ENCODE assay signal across 13 mouse cellular contexts in the genomic region with DNA sequence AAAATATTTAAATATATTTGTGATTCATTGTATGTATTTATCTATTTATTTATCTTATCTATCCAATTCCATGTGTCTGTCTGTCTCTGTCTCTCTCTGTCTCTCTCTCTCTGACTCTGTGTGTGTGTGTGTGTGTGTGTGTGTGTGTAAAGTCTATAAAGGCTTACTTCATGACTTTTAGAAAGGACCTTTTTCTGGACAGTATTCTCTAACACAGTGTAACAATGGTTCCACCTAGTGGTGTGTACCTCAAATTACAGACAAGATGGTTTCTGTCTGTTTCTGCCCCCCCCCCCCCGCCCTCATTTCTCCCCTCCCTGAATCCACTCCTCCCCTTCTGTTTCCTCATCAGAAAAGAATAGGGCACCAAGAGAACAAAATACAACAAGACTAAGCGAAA. TPM values are rescaled to one million over a fixed set of nuclear protein-coding genes. Genes with fewer than 3 reads are reported as not detected.
DNase-seq lines count a peak whose midpoint lies in the region; ATAC-seq and TF ChIP-seq lines count a peak whose summit lies in the region.
"Had no signal": no experiment of that assay in that cellular context is flagged by ENCODE, and none has a peak within 500 bp of the region (broad histone marks: within the 10 kb centered on the region; RNA-seq: fewer than 3 reads in every experiment).

No protein-coding gene starts in this region.

- H3K9ac ChIP-seq in MEL (ENCODE audit: control insufficient read depth, low read depth, low read length, poor library complexity, severe bottlenecking) = no peak overlapping the region
- H3K9ac ChIP-seq in midbrain, embryonic 16.5 days (ENCODE audit: low read depth, low read length) = no peak overlapping the region
- H3K9ac ChIP-seq: forebrain, embryonic 15.5 days; limb, embryonic 15.5 days; neural tube, embryonic 12.5 days had no signal

- peak; percentile 17 to 58; a peak in 1 of 4 replicates for ATAC-seq in hematopoietic stem cell, adult 5-6 weeks (replicated peaks in 1 of 2; ENCODE audit: insufficient read depth in 1 of 2, low FRiP score in 2 of 2, low TSS enrichment in 1 of 2, low read depth in 1 of 2, poor library complexity in 2 of 2, severe bottlenecking in 2 of 2)
- peak; percentile 48; the same call in 1 of the 2 replicates for ATAC-seq in neutrophil, adult 5-6 weeks (ENCODE audit: extremely low read depth, insufficient number of reproducible peaks, low FRiP score, poor library complexity, severe bottlenecking)
- ATAC-seq in midbrain, embryonic 16.5 days = no peak
- ATAC-seq: forebrain, embryonic 15.5 days had no signal

- peaks cover 13% of the 10 kb centered on the region for H3K79me2 ChIP-seq in MEL (ENCODE audit: control insufficient read depth, insufficient read depth, low read length, poor library complexity)

- no peak for TF ChIP-seq EP300 in MEL (IDR thresholded peaks at IDR 0.05; ENCODE audit: low read depth in 1 of 2, low read length in 2 of 2)

- H3K4me3 ChIP-seq in MEL (ENCODE audit: control insufficient read depth in 1 of 2, insufficient read depth in 1 of 2, low read depth in 2 of 2, low read length in 2 of 2) = no peak overlapping the region
- no peak overlapping the region for H3K4me3 ChIP-seq in midbrain, embryonic 16.5 days (ENCODE audit: low read depth, low read length)
- H3K4me3 ChIP-seq: forebrain, embryonic 15.5 days; limb, embryonic 15.5 days; neural tube, embryonic 12.5 days had no signal

- TF ChIP-seq POLR2A in MEL (IDR thresholded peaks at IDR 0.05; ENCODE audit: control insufficient read depth in 1 of 2, insufficient read depth in 1 of 2, low read depth in 1 of 2, low read length in 2 of 2, poor library complexity in 1 of 2) = no peak

- TF ChIP-seq RAD21 in MEL (IDR thresholded peaks at IDR 0.05; ENCODE audit: low read depth, low read length) = peak; percentile 69

- H3K4me1 ChIP-seq in MEL (ENCODE audit: control insufficient read depth in 1 of 2, insufficient read depth in 2 of 2, low read length in 2 of 2) = peaks cover 5 to 12% of the 10 kb centered on the region in 2 experiments
- no peaks in the 10 kb centered on the region; the same call in 1 of the 2 replicates for H3K4me1 ChIP-seq in midbrain, embryonic 16.5 days (ENCODE audit: control insufficient read depth, insufficient read depth, low read length)
- H3K4me1 ChIP-seq: limb, embryonic 15.5 days; neural tube, embryonic 12.5 days had no signal

- H3K9me3 ChIP-seq in MEL (replicated peaks; ENCODE audit: insufficient read depth, low read length) = no peaks in the 10 kb centered on the region
- no peaks in the 10 kb centered on the region for H3K9me3 ChIP-seq in midbrain, embryonic 16.5 days (replicated peaks; ENCODE audit: control insufficient read depth, low read length, poor library complexity, severe bottlenecking)
- H3K9me3 ChIP-seq: forebrain, embryonic 15.5 days; limb, embryonic 15.5 days; neural tube, embryonic 12.5 days had no signal

- H3K27ac ChIP-seq in MEL (ENCODE audit: control insufficient read depth, low read depth, low read length) = no peak overlapping the region
- no peak overlapping the region for H3K27ac ChIP-seq in midbrain, embryonic 16.5 days (ENCODE audit: low read length)
- H3K27ac ChIP-seq: forebrain, embryonic 15.5 days; limb, embryonic 15.5 days; neural tube, embryonic 12.5 days had no signal

- peak; percentile 30 for DNase-seq in retina, embryonic 14.5 days (ENCODE audit: low spot score)
- DNase-seq in retina, postnatal 1 day = no peak
- no peak for DNase-seq in MEL (ENCODE audit: low read depth, low spot score)
- DNase-seq in right cerebral cortex, adult 2 months (ENCODE audit: low spot score in 2 of 2) = no peak
- no peak for DNase-seq in urinary bladder, postnatal 25 days (ENCODE audit: low spot score)
- DNase-seq: adrenal gland, adult 8-10 months; heart, postnatal 36 days had no signal

- no peak overlapping the region for H3K4me2 ChIP-seq in midbrain, embryonic 16.5 days (ENCODE audit: low read length)
- H3K4me2 ChIP-seq: forebrain, embryonic 15.5 days; limb, embryonic 15.5 days; neural tube, embryonic 12.5 days had no signal

- H3K27me3 ChIP-seq in MEL (ENCODE audit: control insufficient read depth in 1 of 2, insufficient read depth in 2 of 2, low read length in 2 of 2) = no peaks in the 10 kb centered on the region
- no peaks in the 10 kb centered on the region for H3K27me3 ChIP-seq in midbrain, embryonic 16.5 days (ENCODE audit: control insufficient read depth, insufficient read depth, low read depth, low read length)
- H3K27me3 ChIP-seq: forebrain, embryonic 15.5 days; limb, embryonic 15.5 days; neural tube, embryonic 12.5 days had no signal

- TF ChIP-seq CTCF in MEL (IDR thresholded peaks at IDR 0.05 in 2 of 3, conservative IDR thresholded peaks at IDR 0.05 in 1 of 3; ENCODE audit: control insufficient read depth in 1 of 3, insufficient read depth in 1 of 3, low read depth in 2 of 3, low read length in 3 of 3, poor library complexity in 1 of 3, severe bottlenecking in 1 of 3) = peak; percentile 6 to 54 (median 11); a peak in 2 of 6 replicates

- peaks cover 8 to 16% of the 10 kb centered on the region in 2 experiments for H3K36me3 ChIP-seq in MEL (ENCODE audit: control insufficient read depth in 1 of 2, insufficient read depth in 2 of 2, low read length in 2 of 2)
- H3K36me3 ChIP-seq in midbrain, embryonic 16.5 days (ENCODE audit: control insufficient read depth, insufficient read depth, low read length) = no peaks in the 10 kb centered on the region
- H3K36me3 ChIP-seq: forebrain, embryonic 15.5 days had no signal

- WGBS in midbrain, embryonic 16.5 days = 94% methylated on average over 1 of the region's 2 CpGs

TF ChIP-seq in MEL, 35 proteins besides CTCF, POLR2A, EP300 and RAD21:
- TF ChIP-seq MEF2A (IDR thresholded peaks at IDR 0.05; ENCODE audit: extremely low read depth, insufficient replicate concordance, low read depth, low read length, poor library complexity, severe bottlenecking) (no peak), SMC3 (IDR thresholded peaks at IDR 0.05; ENCODE audit: low read depth, low read length) (peak; percentile 55), ZC3H11A (IDR thresholded peaks at IDR 0.05; ENCODE audit: low read depth, low read length) (peak; percentile 59)

RNA-seq across cellular contexts. Expression of a gene that starts 46.9 kb away (rescaled TPM):
- 41.9 and 49.4 TPM in 2 replicates for total RNA-seq in MEL (2012; rRNA removed)
- 100 to 1,000 TPM in 1 of 2 experiments, 10 to 100 TPM in 1; 99.4 to 160 TPM for polyA plus RNA-seq in MEL (2012; ENCODE audit: insufficient read depth in 1 of 2, insufficient read length in 2 of 2, low read depth in 1 of 2, low replicate concordance in 2 of 2, missing spikeins in 1 of 2)
- 85.5 and 94.6 TPM in 2 replicates for total RNA-seq in hematopoietic stem cell, adult 5-6 weeks (2017)
- 14.7 and 18.4 TPM in 2 replicates for total RNA-seq in neutrophil, adult 5-6 weeks (2017)
- polyA plus RNA-seq in midbrain, embryonic 16.5 days (2015; fragmentation: Nextera tagmentation; extraction: Ambion mirVana) = 263 and 296 TPM in 2 replicates
